Mouse (Mus musculus): ENCODE measurements at regions not wholly inside any gene's neighbourhood (a gene's known extent, or its start where the extent isn't known, plus 50 kb on each side); places are given as distances from the start of the nearest gene placed in this dataset.

GRCm38 (mm10) chr12:7382455-7382854 is 595.0 kb upstream of the Apob start:
- H3K36me3 ChIP-seq (ENCODE audit: control insufficient read depth, insufficient read depth, low read length): no peaks in the 10 kb centered on the region
- no peaks in the 10 kb centered on the region for H3K27me3 ChIP-seq (ENCODE audit: control insufficient read depth, insufficient read depth, low read length)
- H3K4me1 ChIP-seq (ENCODE audit: control insufficient read depth, insufficient read depth, low read length): no peaks in the 10 kb centered on the region
- H3K9ac ChIP-seq (ENCODE audit: low read length): no peak overlapping the region
- WGBS: 78% methylated on average over 1 of the region's 1 CpGs
- H3K4me2 ChIP-seq (ENCODE audit: low read depth, low read length): no peak overlapping the region
- no peak for ATAC-seq (ENCODE audit: insufficient read depth, low FRiP score)
- H3K9me3 ChIP-seq (replicated peaks; ENCODE audit: control insufficient read depth, low read length): no peaks in the 10 kb centered on the region
- H3K4me3 ChIP-seq (replicated peaks; ENCODE audit: low read length): no peak overlapping the region
- H3K27ac ChIP-seq (ENCODE audit: low read length): no peak overlapping the region

GRCm38 (mm10) chr12:7403800-7404199 is 573.6 kb upstream of the Apob start:
- Histone ChIP-seq H3K4me3 (replicated peaks; ENCODE audit: low read length) (no peak overlapping the region), H3K4me1 (ENCODE audit: control insufficient read depth, insufficient read depth, low read length) (no peaks in the 10 kb centered on the region), H3K36me3 (ENCODE audit: control insufficient read depth, insufficient read depth, low read length) (no peaks in the 10 kb centered on the region), H3K9ac (ENCODE audit: low read length) (no peak overlapping the region), H3K9me3 (replicated peaks; ENCODE audit: control insufficient read depth, low read length) (no peaks in the 10 kb centered on the region), H3K4me2 (ENCODE audit: low read depth, low read length) (no peak overlapping the region), H3K27me3 (ENCODE audit: control insufficient read depth, insufficient read depth, low read length) (no peaks in the 10 kb centered on the region), H3K27ac (ENCODE audit: low read length) (no peak overlapping the region)
- 88% methylated on average over 4 of the region's 4 CpGs for WGBS
- no peak for ATAC-seq (ENCODE audit: insufficient read depth, low FRiP score)

GRCm38 (mm10) chr12:7411810-7412209 is 565.6 kb upstream of the Apob start:
- Histone ChIP-seq H3K27ac (ENCODE audit: low read length) (no peak overlapping the region), H3K36me3 (ENCODE audit: control insufficient read depth, insufficient read depth, low read length) (no peaks in the 10 kb centered on the region), H3K9ac (ENCODE audit: low read length) (no peak overlapping the region), H3K4me2 (ENCODE audit: low read depth, low read length) (no peak overlapping the region), H3K27me3 (ENCODE audit: control insufficient read depth, insufficient read depth, low read length) (no peaks in the 10 kb centered on the region), H3K4me1 (ENCODE audit: control insufficient read depth, insufficient read depth, low read length) (no peaks in the 10 kb centered on the region), H3K9me3 (replicated peaks; ENCODE audit: control insufficient read depth, low read length) (no peaks in the 10 kb centered on the region), H3K4me3 (replicated peaks; ENCODE audit: low read length) (no peak overlapping the region)
- WGBS: 91% methylated on average over 4 of the region's 4 CpGs
- no peak for ATAC-seq (ENCODE audit: insufficient read depth, low FRiP score)

GRCm38 (mm10) chr12:7420276-7420675 is 557.2 kb upstream of the Apob start:
- Histone ChIP-seq H3K4me3 (replicated peaks; ENCODE audit: low read length) (no peak overlapping the region), H3K9me3 (replicated peaks; ENCODE audit: control insufficient read depth, low read length) (no peaks in the 10 kb centered on the region), H3K36me3 (ENCODE audit: control insufficient read depth, insufficient read depth, low read length) (no peaks in the 10 kb centered on the region), H3K9ac (ENCODE audit: low read length) (no peak overlapping the region), H3K4me2 (ENCODE audit: low read depth, low read length) (no peak overlapping the region), H3K27ac (ENCODE audit: low read length) (no peak overlapping the region), H3K27me3 (ENCODE audit: control insufficient read depth, insufficient read depth, low read length) (no peaks in the 10 kb centered on the region), H3K4me1 (ENCODE audit: control insufficient read depth, insufficient read depth, low read length) (no peaks in the 10 kb centered on the region)
- WGBS: 14% methylated on average over 1 of the region's 2 CpGs
- ATAC-seq (ENCODE audit: insufficient read depth, low FRiP score): no peak

GRCm38 (mm10) chr12:7421826-7422540 is 555.5 kb upstream of the Apob start:
- Histone ChIP-seq H3K4me2 (ENCODE audit: low read depth, low read length) (no peak overlapping the region), H3K9ac (ENCODE audit: low read length) (no peak overlapping the region), H3K27me3 (ENCODE audit: control insufficient read depth, insufficient read depth, low read length) (no peaks in the 10 kb centered on the region), H3K4me1 (ENCODE audit: control insufficient read depth, insufficient read depth, low read length) (no peaks in the 10 kb centered on the region), H3K27ac (ENCODE audit: low read length) (no peak overlapping the region), H3K9me3 (replicated peaks; ENCODE audit: control insufficient read depth, low read length) (no peaks in the 10 kb centered on the region), H3K36me3 (ENCODE audit: control insufficient read depth, insufficient read depth, low read length) (no peaks in the 10 kb centered on the region), H3K4me3 (replicated peaks; ENCODE audit: low read length) (no peak overlapping the region)
- WGBS: 53% methylated on average over 2 of the region's 2 CpGs
- ATAC-seq (ENCODE audit: insufficient read depth, low FRiP score): no peak

- H3K4me3 ChIP-seq (replicated peaks; ENCODE audit: low read length): no peak overlapping the region
- no peak for ATAC-seq (ENCODE audit: insufficient read depth, low FRiP score)
- H3K27ac ChIP-seq (ENCODE audit: low read length): no peak overlapping the region
- 67% methylated on average over 4 of the region's 4 CpGs for WGBS
- H3K9me3 ChIP-seq (replicated peaks; ENCODE audit: control insufficient read depth, low read length): no peaks in the 10 kb centered on the region
- no peaks in the 10 kb centered on the region for H3K27me3 ChIP-seq (ENCODE audit: control insufficient read depth, insufficient read depth, low read length)
- no peaks in the 10 kb centered on the region for H3K4me1 ChIP-seq (ENCODE audit: control insufficient read depth, insufficient read depth, low read length)
- no peak overlapping the region for H3K9ac ChIP-seq (ENCODE audit: low read length)
- H3K4me2 ChIP-seq (ENCODE audit: low read depth, low read length): no peak overlapping the region
- H3K36me3 ChIP-seq (ENCODE audit: control insufficient read depth, insufficient read depth, low read length): no peaks in the 10 kb centered on the region
These were observed 546.5 kb upstream of the Apob start for GRCm38 (mm10) chr12:7430981-7431380.

- Histone ChIP-seq H3K4me1 (ENCODE audit: control insufficient read depth, insufficient read depth, low read length) (no peaks in the 10 kb centered on the region), H3K36me3 (ENCODE audit: control insufficient read depth, insufficient read depth, low read length) (no peaks in the 10 kb centered on the region), H3K9ac (ENCODE audit: low read length) (no peak overlapping the region), H3K4me2 (ENCODE audit: low read depth, low read length) (no peak overlapping the region), H3K27ac (ENCODE audit: low read length) (no peak overlapping the region), H3K4me3 (replicated peaks; ENCODE audit: low read length) (no peak overlapping the region), H3K9me3 (replicated peaks; ENCODE audit: control insufficient read depth, low read length) (no peaks in the 10 kb centered on the region), H3K27me3 (ENCODE audit: control insufficient read depth, insufficient read depth, low read length) (no peaks in the 10 kb centered on the region)
- 87% methylated on average over 2 of the region's 2 CpGs for WGBS
- no peak for ATAC-seq (ENCODE audit: insufficient read depth, low FRiP score)
These were observed 532.2 kb upstream of the Apob start for GRCm38 (mm10) chr12:7445238-7445637.

- no peaks in the 10 kb centered on the region for H3K9me3 ChIP-seq (replicated peaks; ENCODE audit: control insufficient read depth, low read length)
- H3K27me3 ChIP-seq (ENCODE audit: control insufficient read depth, insufficient read depth, low read length): no peaks in the 10 kb centered on the region
- H3K4me3 ChIP-seq (replicated peaks; ENCODE audit: low read length): no peak overlapping the region
- no peaks in the 10 kb centered on the region for H3K4me1 ChIP-seq (ENCODE audit: control insufficient read depth, insufficient read depth, low read length)
- H3K36me3 ChIP-seq (ENCODE audit: control insufficient read depth, insufficient read depth, low read length): no peaks in the 10 kb centered on the region
- H3K27ac ChIP-seq (ENCODE audit: low read length): no peak overlapping the region
- no peak overlapping the region for H3K4me2 ChIP-seq (ENCODE audit: low read depth, low read length)
- no peak overlapping the region for H3K9ac ChIP-seq (ENCODE audit: low read length)
- 43% methylated on average over 2 of the region's 2 CpGs for WGBS
- no peak for ATAC-seq (ENCODE audit: insufficient read depth, low FRiP score)
These were observed 526.9 kb upstream of the Apob start for GRCm38 (mm10) chr12:7450506-7450905.

GRCm38 (mm10) chr12:7457036-7457435 is 520.4 kb upstream of the Apob start:
- WGBS: 85% methylated on average over 5 of the region's 5 CpGs
- no peak overlapping the region for H3K9ac ChIP-seq (ENCODE audit: low read length)
- H3K4me3 ChIP-seq (replicated peaks; ENCODE audit: low read length): no peak overlapping the region
- H3K9me3 ChIP-seq (replicated peaks; ENCODE audit: control insufficient read depth, low read length): no peaks in the 10 kb centered on the region
- H3K27ac ChIP-seq (ENCODE audit: low read length): no peak overlapping the region
- H3K36me3 ChIP-seq (ENCODE audit: control insufficient read depth, insufficient read depth, low read length): no peaks in the 10 kb centered on the region
- no peaks in the 10 kb centered on the region for H3K27me3 ChIP-seq (ENCODE audit: control insufficient read depth, insufficient read depth, low read length)
- no peaks in the 10 kb centered on the region for H3K4me1 ChIP-seq (ENCODE audit: control insufficient read depth, insufficient read depth, low read length)
- no peak for ATAC-seq (ENCODE audit: insufficient read depth, low FRiP score)
- H3K4me2 ChIP-seq (ENCODE audit: low read depth, low read length): no peak overlapping the region

All from stomach, embryonic 16.5 days (tissue).